Mouse (Mus musculus) spleen, postnatal 4 days (tissue): ENCODE data around the gene Tle4.

Source experiments
- DNase-seq, 2 experiments: peaks; one replicate each; pipeline ENCODE4 v3.0.0; 2022; ENCODE audit warnings: low spot score in 2 of 2

Gene Tle4

GRCm38 (mm10) chr19:14463281-14464079, 134.4 kb downstream of the Tle4 start:
- no peak for DNase-seq

- no peak for DNase-seq
These were observed 144.4 kb downstream of the Tle4 start for GRCm38 (mm10) chr19:14453486-14453885.

- DNase-seq, result no peak
These were observed 146.5 kb downstream of the Tle4 start for GRCm38 (mm10) chr19:14451329-14451728.

GRCm38 (mm10) chr19:14449738-14450137, 148.1 kb downstream of the Tle4 start:
- peak in 1 of 2 experiments; percentile 14 for DNase-seq

- DNase-seq, result no peak
These were observed 149.3 kb downstream of the Tle4 start for GRCm38 (mm10) chr19:14448586-14448985.

- DNase-seq, result no peak
These were observed 150.4 kb downstream of the Tle4 start for GRCm38 (mm10) chr19:14447474-14447873.

GRCm38 (mm10) chr19:14441861-14442260, 156.0 kb downstream of the Tle4 start:
- DNase-seq, result no peak

- no peak for DNase-seq
These were observed 160.6 kb downstream of the Tle4 start for GRCm38 (mm10) chr19:14437226-14437625.

- DNase-seq, result no peak
These were observed 161.3 kb downstream of the Tle4 start for GRCm38 (mm10) chr19:14436567-14436966.

GRCm38 (mm10) chr19:14435681-14436376, 162.0 kb downstream of the Tle4 start:
- DNase-seq, result no peak

GRCm38 (mm10) chr19:14433900-14434299, 164.0 kb downstream of the Tle4 start:
- DNase-seq, result no peak

- DNase-seq, result no peak
These were observed 165.4 kb downstream of the Tle4 start for GRCm38 (mm10) chr19:14432436-14432835.

GRCm38 (mm10) chr19:14426920-14427319, 170.9 kb downstream of the Tle4 start:
- no peak for DNase-seq

GRCm38 (mm10) chr19:14426244-14426868, 171.5 kb downstream of the Tle4 start:
- DNase-seq, result no peak

GRCm38 (mm10) chr19:14425122-14425521, 172.7 kb downstream of the Tle4 start:
- no peak for DNase-seq

GRCm38 (mm10) chr19:14424016-14424964, 173.6 kb downstream of the Tle4 start:
- no peak for DNase-seq

GRCm38 (mm10) chr19:14421691-14422090, 176.2 kb downstream of the Tle4 start:
- DNase-seq, result peak in 1 of 2 experiments; percentile 13

- no peak for DNase-seq
These were observed 178.0 kb downstream of the Tle4 start for GRCm38 (mm10) chr19:14419886-14420285.

GRCm38 (mm10) chr19:14416845-14417244, 181.0 kb downstream of the Tle4 start:
- no peak for DNase-seq

GRCm38 (mm10) chr19:14415996-14416395, 181.9 kb downstream of the Tle4 start:
- DNase-seq, result no peak

- no peak for DNase-seq
These were observed 182.9 kb downstream of the Tle4 start for GRCm38 (mm10) chr19:14414957-14415356.
